8 mouse cellular contexts compared by ENCODE assay signal in the genomic region with DNA sequence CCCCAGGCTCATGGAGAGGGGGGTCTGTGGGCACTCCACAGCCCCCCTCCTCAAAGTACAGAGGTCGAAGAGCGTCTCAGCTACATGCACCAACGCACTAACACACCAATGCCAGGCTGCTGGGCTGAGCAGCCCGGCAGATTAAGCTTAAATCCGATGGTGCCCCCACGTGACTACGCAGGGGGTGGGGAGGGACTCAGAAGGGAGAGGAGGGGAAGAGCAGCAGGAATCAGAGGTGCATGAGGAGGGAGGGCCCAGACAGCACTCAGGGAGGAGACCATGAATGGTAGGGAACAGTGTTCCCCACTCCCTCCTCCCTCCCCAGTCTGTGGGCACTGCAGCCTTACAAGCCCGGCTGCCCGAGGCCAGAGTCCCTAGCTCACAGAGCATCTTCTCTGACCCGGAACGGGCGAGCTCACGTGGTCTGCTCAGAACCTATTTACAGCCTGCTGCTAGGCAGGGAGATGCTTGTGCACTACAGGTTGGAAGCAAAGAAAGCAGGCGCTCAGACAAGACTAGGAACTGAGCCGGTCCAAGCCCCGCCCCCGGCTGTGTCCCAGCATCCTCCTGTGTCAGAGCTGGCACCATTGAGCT. TPM values are rescaled to one million over a fixed set of nuclear protein-coding genes. Genes with fewer than 3 reads are reported as not detected.
DNase-seq lines count a peak whose midpoint lies in the region; ATAC-seq and TF ChIP-seq lines count a peak whose summit lies in the region.

No protein-coding gene starts in this region.

- TF ChIP-seq CTCF in gastrocnemius, adult 2 months (IDR thresholded peaks at IDR 0.05) = no peak

- H3K27ac ChIP-seq in midbrain, embryonic 14.5 days (replicated peaks; ENCODE audit: low read depth, low read length) = peak overlapping the region; percentile 89
- H3K27ac ChIP-seq in gastrocnemius, adult 2 months = no peak overlapping the region

- H3K4me3 ChIP-seq in midbrain, embryonic 14.5 days (replicated peaks; ENCODE audit: low read depth, low read length) = peak overlapping the region; percentile 18
- H3K4me3 ChIP-seq in gastrocnemius, adult 2 months = no peak overlapping the region

- H3K4me1 ChIP-seq in midbrain, embryonic 14.5 days (ENCODE audit: control insufficient read depth, insufficient read depth, low read length) = peaks cover 41% of the 10 kb centered on the region

- ATAC-seq in midbrain, embryonic 14.5 days (ENCODE audit: low FRiP score, low TSS enrichment) = peak; percentile 70

- peaks cover 8% of the 10 kb centered on the region for H3K36me3 ChIP-seq in midbrain, embryonic 14.5 days (ENCODE audit: control insufficient read depth, insufficient read depth, low read length)

- peak; percentile 36 for DNase-seq in ES-CJ7 (ENCODE audit: low read depth, low spot score)
- DNase-seq in cerebellum, adult 8-10 months = peak; percentile 69
- DNase-seq in frontal cortex, postnatal 14 days (ENCODE audit: low spot score in 2 of 2) = peak; percentile 70 to 77
- DNase-seq in layer of hippocampus, adult 11-12 months (ENCODE audit: low spot score) = peak; percentile 80
- peak; percentile 82 for DNase-seq in midbrain, embryonic 14.5 days
- no peak for DNase-seq in ovary, adult 18-20 months (ENCODE audit: low spot score)
- no peak for DNase-seq in gastrocnemius, adult 2 months
- DNase-seq in urinary bladder, postnatal 4 days (ENCODE audit: low spot score in 2 of 2) = no peak

- 5% methylated on average over 17 of the region's 17 CpGs for whole genome bisulfite sequencing in midbrain, embryonic 14.5 days

- H3K9ac ChIP-seq in midbrain, embryonic 14.5 days (replicated peaks; ENCODE audit: low read length) = peak overlapping the region; percentile 39

- H3K9me3 ChIP-seq in midbrain, embryonic 14.5 days (ENCODE audit: control insufficient read depth, low read length) = no peaks in the 10 kb centered on the region

- no peaks in the 10 kb centered on the region for H3K27me3 ChIP-seq in midbrain, embryonic 14.5 days (ENCODE audit: control insufficient read depth, insufficient read depth, low read length)

- peak overlapping the region; percentile 54 for H3K4me2 ChIP-seq in midbrain, embryonic 14.5 days (ENCODE audit: low read length)

- intact Hi-C loops in gastrocnemius, adult 2 months (cut with DNase I) = no loop called here

RNA-seq across cellular contexts. Expression of gene Crocc, which starts 6.7 kb away (rescaled TPM):
- 7.2 and 7.4 TPM in 2 replicates for polyA plus RNA-seq in midbrain, embryonic 14.5 days (2014; fragmentation: Nextera tagmentation; extraction: Ambion mirVana)
- 1 to 10 TPM; 1.7 to 2.0 TPM for total RNA-seq in gastrocnemius, adult 2 months (2021)

RNA-seq across cellular contexts. Expression of gene Necap2, which starts 24.5 kb away (rescaled TPM):
- 38.4 and 43.3 TPM in 2 replicates for polyA plus RNA-seq in midbrain, embryonic 14.5 days (2014; fragmentation: Nextera tagmentation; extraction: Ambion mirVana)
- total RNA-seq in gastrocnemius, adult 2 months (2021) = 10 to 100 TPM; 13.1 to 16.5 TPM

RNA-seq across cellular contexts. Expression of gene Spata21, which starts 34.5 kb away (rescaled TPM):
- polyA plus RNA-seq in midbrain, embryonic 14.5 days (2014; fragmentation: Nextera tagmentation; extraction: Ambion mirVana) = 0.24 TPM in 1 of 2 replicates, not detected in the other
- not detected for total RNA-seq in gastrocnemius, adult 2 months (2021)

RNA-seq across cellular contexts. Expression of gene Mfap2, which starts 43.4 kb away (rescaled TPM):
- 142 and 169 TPM in 2 replicates for polyA plus RNA-seq in midbrain, embryonic 14.5 days (2014; fragmentation: Nextera tagmentation; extraction: Ambion mirVana)
- total RNA-seq in gastrocnemius, adult 2 months (2021) = 1 to 10 TPM; 1.5 to 4.7 TPM

Comparison
In these comparisons a context has a peak if more than half of its experiments do, and no peak if none do; other contexts are left out.
1. DNase-seq: peak in ES-CJ7 (single experiment), cerebellum, adult 8-10 months (single experiment), frontal cortex, postnatal 14 days (2 of 2), layer of hippocampus, adult 11-12 months (single experiment) and midbrain, embryonic 14.5 days (single experiment); none in ovary, adult 18-20 months (single experiment), gastrocnemius, adult 2 months (single experiment) and urinary bladder, postnatal 4 days (0 of 2).